Comparison of ENCODE assay signal across 8 mouse cellular contexts in the genomic region with DNA sequence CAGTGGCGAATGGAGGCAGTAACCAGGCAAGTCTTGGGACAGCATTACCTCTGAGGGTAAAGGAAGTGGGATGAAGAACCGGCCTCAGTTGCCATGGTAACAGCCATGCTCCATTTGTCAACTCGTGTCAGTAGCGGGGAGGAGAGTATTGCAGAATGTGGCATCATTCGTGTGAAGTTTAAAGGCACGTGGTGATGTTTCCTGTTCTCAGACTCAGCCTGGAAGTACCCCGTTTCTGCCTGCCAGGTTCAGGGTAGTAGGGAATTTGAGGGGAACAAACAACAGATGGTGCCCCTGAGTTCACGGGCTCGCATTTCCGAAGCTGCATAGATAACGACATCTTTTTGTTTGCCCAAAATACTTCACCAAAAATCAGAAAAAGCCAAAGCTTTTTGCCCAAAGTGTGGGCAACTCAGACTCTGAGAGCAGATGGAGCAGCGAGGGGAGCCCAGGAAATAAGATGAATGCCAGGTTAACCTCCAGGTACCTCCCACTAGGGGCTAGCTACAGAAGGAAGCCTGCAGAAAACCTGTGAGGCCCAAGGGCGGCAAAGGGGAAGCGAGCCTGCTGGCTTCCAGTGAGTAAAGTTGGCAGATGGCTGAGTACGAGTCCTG. TPM values are rescaled to one million over a fixed set of nuclear protein-coding genes. Genes with fewer than 3 reads are reported as not detected.
DNase-seq lines count a peak whose midpoint lies in the region; ATAC-seq and TF ChIP-seq lines count a peak whose summit lies in the region.

No protein-coding gene starts in this region.

- intact Hi-C loops in left cerebral cortex, postnatal 14 days (cut with DNase I), result no loop called here

- H3K27me3 ChIP-seq in spleen, adult 2 months (ENCODE audit: control insufficient read depth, insufficient read depth, low read length), result no peaks in the 10 kb centered on the region
- no peaks in the 10 kb centered on the region for H3K27me3 ChIP-seq in midbrain, embryonic 16.5 days (ENCODE audit: control insufficient read depth, insufficient read depth, low read depth, low read length)

- no peak overlapping the region for H3K27ac ChIP-seq in spleen, adult 2 months (ENCODE audit: insufficient read depth, low read length)
- no peak overlapping the region for H3K27ac ChIP-seq in midbrain, embryonic 16.5 days (ENCODE audit: low read length)

- ATAC-seq in hematopoietic stem cell, adult 5-6 weeks (replicated peaks in 1 of 2; ENCODE audit: insufficient read depth in 1 of 2, low FRiP score in 2 of 2, low TSS enrichment in 1 of 2, low read depth in 1 of 2, poor library complexity in 2 of 2, severe bottlenecking in 2 of 2), result peak; percentile 82
- ATAC-seq in midbrain, embryonic 16.5 days, result peak; percentile 79

- TF ChIP-seq POLR2A in spleen, adult 2 months (IDR thresholded peaks at IDR 0.05; ENCODE audit: low read depth, low read length), result no peak

- WGBS in spleen, adult 2 months, result 10% methylated on average over 15 of the region's 15 CpGs
- 13% methylated on average over 15 of the region's 15 CpGs for WGBS in midbrain, embryonic 16.5 days

- H3K4me1 ChIP-seq in spleen, adult 2 months (ENCODE audit: control insufficient read depth, insufficient read depth, insufficient read length), result peaks cover 11% of the 10 kb centered on the region; the same call in 1 of the 2 replicates
- H3K4me1 ChIP-seq in midbrain, embryonic 16.5 days (ENCODE audit: control insufficient read depth, insufficient read depth, low read length), result peaks cover 13% of the 10 kb centered on the region

- H3K4me3 ChIP-seq in spleen, adult 2 months (ENCODE audit: extremely low read depth, insufficient read depth, insufficient read length), result no peak overlapping the region
- H3K4me3 ChIP-seq in midbrain, embryonic 16.5 days (ENCODE audit: low read depth, low read length), result no peak overlapping the region

- peak; percentile 29 to 54 for DNase-seq in spleen, adult 2 months (ENCODE audit: low read depth in 1 of 2, low spot score in 2 of 2)
- no peak for DNase-seq in spleen, postnatal 4 days (ENCODE audit: low spot score in 2 of 2)
- DNase-seq in cerebellum, postnatal 25 days, result peak; percentile 81
- peak; percentile 55 to 78 for DNase-seq in left cerebral cortex, postnatal 14 days (ENCODE audit: low spot score in 2 of 2)
- no peak for DNase-seq in urinary bladder, postnatal 25 days (ENCODE audit: low spot score)
- no peak for DNase-seq in gastrocnemius, adult 18-20 months (ENCODE audit: low spot score)

- H3K9me3 ChIP-seq in midbrain, embryonic 16.5 days (replicated peaks; ENCODE audit: control insufficient read depth, low read length, poor library complexity, severe bottlenecking), result no peaks in the 10 kb centered on the region

- peak overlapping the region; percentile 43 for H3K4me2 ChIP-seq in midbrain, embryonic 16.5 days (ENCODE audit: low read length)

- H3K9ac ChIP-seq in midbrain, embryonic 16.5 days (ENCODE audit: low read depth, low read length), result no peak overlapping the region

- no peak for TF ChIP-seq CTCF in spleen, adult 2 months (IDR thresholded peaks at IDR 0.05; ENCODE audit: extremely low read depth, insufficient read depth, insufficient read length, insufficient replicate concordance)

- H3K36me3 ChIP-seq in spleen, adult 2 months (ENCODE audit: control insufficient read depth, insufficient read depth, low read length), result no peaks in the 10 kb centered on the region
- no peaks in the 10 kb centered on the region for H3K36me3 ChIP-seq in midbrain, embryonic 16.5 days (ENCODE audit: control insufficient read depth, insufficient read depth, low read length)

RNA-seq across cellular contexts. Expression of a gene that starts 50.3 kb away (rescaled TPM):
- polyA plus RNA-seq in spleen, adult 2 months (2012; rRNA removed), result not detected in 2 replicates
- not detected in 2 replicates for total RNA-seq in hematopoietic stem cell, adult 5-6 weeks (2017)
- not detected for total RNA-seq in left cerebral cortex, postnatal 14 days (2021)
- polyA plus RNA-seq in midbrain, embryonic 16.5 days (2015; fragmentation: Nextera tagmentation; extraction: Ambion mirVana), result not detected in 2 replicates
- not detected for total RNA-seq in gastrocnemius, adult 18-20 months (2021)

RNA-seq across cellular contexts. Expression of a gene that starts 56.3 kb away (rescaled TPM):
- polyA plus RNA-seq in spleen, adult 2 months (2012; rRNA removed), result 28.5 and 38.8 TPM in 2 replicates
- 78.8 and 112 TPM in 2 replicates for total RNA-seq in hematopoietic stem cell, adult 5-6 weeks (2017)
- 10 to 100 TPM; 47.1 to 52.9 TPM for total RNA-seq in left cerebral cortex, postnatal 14 days (2021)
- polyA plus RNA-seq in midbrain, embryonic 16.5 days (2015; fragmentation: Nextera tagmentation; extraction: Ambion mirVana), result 7.5 and 7.6 TPM in 2 replicates
- total RNA-seq in gastrocnemius, adult 18-20 months (2021), result 10 to 100 TPM; 31.8 to 36.4 TPM

Comparison
In these comparisons a context has a peak if more than half of its experiments do, and no peak if none do; other contexts are left out.
1. DNase-seq: peak in spleen, adult 2 months (2 of 2), cerebellum, postnatal 25 days (2 of 2) and left cerebral cortex, postnatal 14 days (2 of 2); none in spleen, postnatal 4 days (0 of 2), urinary bladder, postnatal 25 days (single experiment) and gastrocnemius, adult 18-20 months (single experiment).